Mouse (Mus musculus) bone marrow, adult 2 months (tissue): Measurements from ENCODE around the gene Wdr86.

Experiments
- CTCF ChIP-seq: fragments of 200-500 bp; IDR thresholded peaks from 2 replicates; pipeline ENCODE4 v1.5.1; 2011; ENCODE audit warnings: low read length, control low read depth; ENCODE audit not compliant: control insufficient read depth, insufficient read depth
- POLR2A ChIP-seq: fragments of 200-500 bp; IDR thresholded peaks from 2 replicates; pipeline ENCODE4 v1.6.1; 2011; ENCODE audit warnings: low read depth, mild to moderate bottlenecking, control low read depth, low read length, borderline replicate concordance; ENCODE audit not compliant: control insufficient read depth

DNA sequence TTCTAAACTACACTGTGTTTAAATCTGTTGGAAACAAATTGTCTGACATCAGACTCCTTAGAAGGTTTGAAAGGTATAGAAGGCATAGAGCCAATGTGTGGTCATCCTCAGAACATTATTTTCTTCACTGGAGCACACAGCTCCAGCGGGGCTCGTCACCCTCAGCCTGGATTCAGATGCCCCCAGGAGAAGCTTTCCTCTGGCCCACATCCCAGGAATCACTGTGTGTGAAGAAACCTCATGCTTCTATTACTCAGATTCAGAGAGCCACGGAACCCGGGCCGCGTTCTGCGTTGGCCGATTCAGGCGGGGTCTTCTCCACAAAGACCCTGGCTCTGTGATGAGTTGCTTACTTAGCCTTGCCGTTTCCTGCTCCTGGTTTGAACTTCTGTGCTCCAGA lies 13.4 kb upstream of the Wdr86 start:
- TF ChIP-seq CTCF (no peak), POLR2A (no peak)
